Mouse (Mus musculus) gastrocnemius, postnatal 10 days (tissue): Measurements from ENCODE around the gene Sdk1. TPM values are rescaled to one million over a fixed set of nuclear protein-coding genes. Genes with fewer than 3 reads are reported as not detected.

Experiments used
- total RNA-seq, 2 experiments: library from RNA; stranded (reverse); gene quantifications; 2 replicates each; pipeline ENCODE4 v1.2.3; 2021

The Sdk1 gene
- total RNA-seq, 2 experiments from 2014 or later = 5.1 to 5.8 TPM

Other genes starting within 250 kb of the Sdk1 start
- gene Card11, start 240.9 kb upstream of the Sdk1 start, total RNA-seq = under 1 TPM; 0.25 to 0.26 TPM